Mouse (Mus musculus) cerebellum, postnatal 36 days (tissue): ENCODE measurements around the gene Cobll1.

Experiments
- DNase-seq, 2 experiments: peaks; one replicate each; pipeline ENCODE4 v3.0.0; 2021 to 2022; ENCODE audit warnings: mixed read lengths in 2 of 2

Gene Cobll1

GRCm38 (mm10) chr2:65087197-65087596, 152.0 kb downstream of the Cobll1 start:
- DNase-seq = no peak

GRCm38 (mm10) chr2:65083411-65083810, 155.8 kb downstream of the Cobll1 start:
- DNase-seq = no peak

DNA sequence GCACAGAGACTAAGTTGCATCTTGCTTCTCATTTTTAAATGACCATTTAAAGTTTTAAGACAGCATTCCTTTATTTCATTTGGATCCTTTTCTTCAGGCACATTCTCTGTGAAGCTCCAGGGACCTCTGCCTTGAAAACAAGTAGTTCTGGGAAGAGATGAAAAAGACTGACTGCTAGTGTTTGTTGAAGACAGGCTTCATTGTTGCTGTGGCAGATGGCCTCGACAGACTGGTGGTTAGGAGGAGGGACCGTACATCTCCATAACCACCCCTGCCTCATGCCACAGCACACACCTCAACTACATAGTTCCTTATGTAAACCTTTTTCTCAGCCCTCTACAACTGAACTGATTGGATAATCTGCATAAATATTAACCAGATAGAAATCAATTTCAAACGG, 161.7 kb downstream of the Cobll1 start:
- DNase-seq = no peak

DNA sequence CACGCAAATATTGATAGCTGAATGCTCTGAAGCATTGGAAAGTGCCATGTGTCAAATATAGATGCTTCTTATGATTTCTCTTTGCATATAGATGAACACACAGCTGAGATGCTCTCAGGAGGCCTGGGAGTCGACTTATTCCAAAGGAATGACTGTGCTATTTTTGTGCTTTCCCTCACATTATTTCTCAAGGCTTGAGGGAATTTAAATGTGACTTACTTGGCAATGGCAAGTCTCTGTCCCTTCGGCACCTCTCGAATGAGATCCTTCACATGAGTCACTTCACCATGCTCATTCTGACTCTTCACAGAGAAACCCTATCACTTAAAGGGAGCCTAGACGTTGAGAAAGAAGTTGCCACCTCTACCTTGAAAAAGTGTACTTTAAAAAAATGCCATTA, 163.4 kb downstream of the Cobll1 start:
- DNase-seq = no peak

GRCm38 (mm10) chr2:65075431-65075830, 163.8 kb downstream of the Cobll1 start:
- no peak for DNase-seq

GRCm38 (mm10) chr2:65072205-65072604, 167.0 kb downstream of the Cobll1 start:
- no peak for DNase-seq

- no peak for DNase-seq
Observed at GRCm38 (mm10) chr2:65053764-65054163, 185.4 kb downstream of the Cobll1 start.

DNA sequence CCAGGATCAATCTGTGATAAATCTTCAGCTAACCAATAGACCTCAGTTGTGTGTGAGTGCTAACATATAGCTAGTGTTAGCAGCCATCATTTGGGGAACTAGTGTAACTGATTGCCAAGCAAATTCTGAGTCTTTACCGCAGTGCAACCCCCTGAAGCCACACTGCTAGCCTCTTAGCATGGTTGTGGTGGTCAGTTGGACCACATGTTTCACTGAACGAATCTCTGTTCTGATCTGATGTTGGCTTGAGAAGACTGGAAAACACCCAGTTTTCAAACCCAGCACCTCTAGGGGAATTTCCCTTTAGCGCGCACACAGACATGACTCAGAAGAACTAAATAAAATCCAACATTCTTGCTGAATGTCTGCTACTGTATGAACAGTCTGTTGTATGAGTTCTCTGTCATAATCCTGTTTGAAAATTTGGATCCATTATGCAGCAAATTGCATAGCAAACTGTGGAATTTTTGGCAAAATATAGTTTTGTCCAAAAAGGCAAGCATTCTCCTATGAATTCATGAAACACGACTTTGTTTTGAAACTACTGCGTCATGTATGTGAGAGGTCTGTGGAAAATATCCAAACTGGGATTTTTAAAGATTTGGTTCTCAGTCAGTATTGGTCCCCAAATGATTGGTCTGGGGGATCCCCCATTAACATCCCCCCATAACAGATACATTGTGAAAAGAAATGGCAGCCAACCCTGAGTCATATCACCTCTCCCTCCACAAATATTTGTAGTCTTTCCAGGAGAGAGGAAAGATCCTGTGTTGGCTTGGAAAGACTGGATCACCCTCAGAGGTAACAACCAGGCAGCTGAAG, 186.8 kb downstream of the Cobll1 start:
- DNase-seq = no peak

- no peak for DNase-seq
Observed at GRCm38 (mm10) chr2:65050776-65051175, 188.4 kb downstream of the Cobll1 start.

- DNase-seq = no peak
Observed at GRCm38 (mm10) chr2:65048234-65049017, 190.8 kb downstream of the Cobll1 start.
